In genomic region chr11:63134742-63135482, GRCm38 (mm10) we compare ENCODE assay signal across 9 mouse cellular contexts. TPM values are rescaled to one million over a fixed set of nuclear protein-coding genes. Genes with fewer than 3 reads are reported as not detected.
DNase-seq lines count a peak whose midpoint lies in the region; ATAC-seq lines count a peak whose summit lies in the region.
"Had no signal": no experiment of that assay in that cellular context is flagged by ENCODE, and none has a peak within 500 bp of the region (broad histone marks: within the 10 kb centered on the region; RNA-seq: fewer than 3 reads in every experiment).

No protein-coding gene starts in this region.

- no peaks in the 10 kb centered on the region for H3K9me3 ChIP-seq in heart, embryonic 10.5 days
- no peaks in the 10 kb centered on the region for H3K9me3 ChIP-seq in lung, embryonic 16.5 days (ENCODE audit: control insufficient read depth, low read length)
- no peaks in the 10 kb centered on the region for H3K9me3 ChIP-seq in embryonic facial prominence, embryonic 11.5 days (replicated peaks; ENCODE audit: control insufficient read depth, low read length)
- no peaks in the 10 kb centered on the region for H3K9me3 ChIP-seq in limb, embryonic 15.5 days
- H3K9me3 ChIP-seq in liver, embryonic 12.5 days (replicated peaks) = no peaks in the 10 kb centered on the region
- H3K9me3 ChIP-seq: midbrain, embryonic 12.5 days had no signal

- H3K27ac ChIP-seq in heart, embryonic 10.5 days = 0 out of 2 replicates have a peak overlapping the region, but pooled peaks have one; percentile 23
- peak overlapping the region; percentile 67 for H3K27ac ChIP-seq in lung, embryonic 16.5 days (ENCODE audit: low read length)
- H3K27ac ChIP-seq in embryonic facial prominence, embryonic 11.5 days (replicated peaks; ENCODE audit: low read depth, low read length) = peak overlapping the region; percentile 3
- peak overlapping the region; percentile 86 for H3K27ac ChIP-seq in limb, embryonic 15.5 days
- H3K27ac ChIP-seq in liver, embryonic 12.5 days = no peak overlapping the region
- H3K27ac ChIP-seq: midbrain, embryonic 12.5 days had no signal

- 65% methylated on average over 15 of the region's 15 CpGs for WGBS in heart, embryonic 10.5 days
- 56% methylated on average over 15 of the region's 15 CpGs for WGBS in lung, embryonic 16.5 days
- 65% methylated on average over 15 of the region's 15 CpGs for WGBS in embryonic facial prominence, embryonic 11.5 days
- WGBS in limb, embryonic 15.5 days = 40% methylated on average over 15 of the region's 15 CpGs
- WGBS in liver, embryonic 12.5 days (ENCODE audit: insufficient replicate concordance) = 59% methylated on average over 15 of the region's 15 CpGs

- peaks cover 70% of the 10 kb centered on the region for H3K4me1 ChIP-seq in heart, embryonic 10.5 days
- peaks cover 44% of the 10 kb centered on the region for H3K4me1 ChIP-seq in lung, embryonic 16.5 days (replicated peaks; ENCODE audit: control insufficient read depth, insufficient read depth, low read length)
- no peaks in the 10 kb centered on the region; the same call in none of the 2 replicates for H3K4me1 ChIP-seq in embryonic facial prominence, embryonic 11.5 days (ENCODE audit: control insufficient read depth, insufficient read depth, low read length)
- H3K4me1 ChIP-seq in limb, embryonic 15.5 days = peaks cover 65% of the 10 kb centered on the region
- peaks cover 8% of the 10 kb centered on the region; the same call in 1 of the 2 replicates for H3K4me1 ChIP-seq in liver, embryonic 12.5 days

- intact Hi-C loops in gastrocnemius, postnatal 36 days (cut with DNase I) = loop anchor here (1.0 to 10.0 kb wide), 4 partner anchors 108 to 380 kb away; partner anchors contain the start of gene Gm10428

- H3K4me3 ChIP-seq in heart, embryonic 10.5 days = no peak overlapping the region
- H3K4me3 ChIP-seq in lung, embryonic 16.5 days (ENCODE audit: low read length) = no peak overlapping the region
- no peak overlapping the region for H3K4me3 ChIP-seq in embryonic facial prominence, embryonic 11.5 days (ENCODE audit: low read depth, low read length)
- peak overlapping the region; percentile 72 for H3K4me3 ChIP-seq in limb, embryonic 15.5 days
- no peak overlapping the region for H3K4me3 ChIP-seq in liver, embryonic 12.5 days
- H3K4me3 ChIP-seq: midbrain, embryonic 12.5 days had no signal

- H3K36me3 ChIP-seq in heart, embryonic 10.5 days = peaks cover 28% of the 10 kb centered on the region
- peaks cover 7% of the 10 kb centered on the region; the same call in 1 of the 2 replicates for H3K36me3 ChIP-seq in lung, embryonic 16.5 days (ENCODE audit: control insufficient read depth, insufficient read depth, low read length)
- H3K36me3 ChIP-seq in embryonic facial prominence, embryonic 11.5 days (replicated peaks; ENCODE audit: control insufficient read depth, insufficient read depth, low read depth, low read length) = no peaks in the 10 kb centered on the region
- peaks cover 41% of the 10 kb centered on the region for H3K36me3 ChIP-seq in limb, embryonic 15.5 days
- no peaks in the 10 kb centered on the region for H3K36me3 ChIP-seq in liver, embryonic 12.5 days
- H3K36me3 ChIP-seq: midbrain, embryonic 12.5 days had no signal

- peaks cover 32% of the 10 kb centered on the region; the same call in 1 of the 2 replicates for H3K27me3 ChIP-seq in heart, embryonic 10.5 days (ENCODE audit: insufficient read depth, poor library complexity, severe bottlenecking)
- peaks cover 2% of the 10 kb centered on the region; the same call in 1 of the 2 replicates for H3K27me3 ChIP-seq in lung, embryonic 16.5 days (ENCODE audit: control insufficient read depth, insufficient read depth, low read depth, low read length)
- H3K27me3 ChIP-seq in embryonic facial prominence, embryonic 11.5 days (ENCODE audit: control insufficient read depth, insufficient read depth, low read length) = peaks cover 9% of the 10 kb centered on the region; the same call in 1 of the 2 replicates
- peaks cover 13% of the 10 kb centered on the region; the same call in 1 of the 2 replicates for H3K27me3 ChIP-seq in limb, embryonic 15.5 days
- H3K27me3 ChIP-seq in liver, embryonic 12.5 days (replicated peaks) = peaks cover 66% of the 10 kb centered on the region

- no peak for ATAC-seq in lung, embryonic 16.5 days (ENCODE audit: low read depth)
- no peak for ATAC-seq in embryonic facial prominence, embryonic 11.5 days (replicated peaks; ENCODE audit: insufficient number of reproducible peaks, low FRiP score, low TSS enrichment, low read depth)
- ATAC-seq in limb, embryonic 15.5 days (ENCODE audit: insufficient number of reproducible peaks, low FRiP score, low TSS enrichment, low read depth) = no peak
- no peak for ATAC-seq in liver, embryonic 12.5 days

- peak overlapping the region; percentile 67 for H3K4me2 ChIP-seq in lung, embryonic 16.5 days (ENCODE audit: low read depth, low read length)
- H3K4me2 ChIP-seq in embryonic facial prominence, embryonic 11.5 days (ENCODE audit: low read depth, low read length) = no peak overlapping the region
- H3K4me2 ChIP-seq in limb, embryonic 15.5 days = peak overlapping the region; percentile 74
- no peak overlapping the region for H3K4me2 ChIP-seq in liver, embryonic 12.5 days
- H3K4me2 ChIP-seq: midbrain, embryonic 12.5 days had no signal

- no peak for DNase-seq in heart, embryonic 10.5 days (ENCODE audit: low spot score)
- no peak for DNase-seq in heart, adult 8-10 months (ENCODE audit: low spot score)
- DNase-seq in lung, adult 18-20 months = no peak
- no peak for DNase-seq in embryonic facial prominence, embryonic 11.5 days (ENCODE audit: low spot score)
- no peak for DNase-seq in gastrocnemius, postnatal 36 days

- no peak overlapping the region for H3K9ac ChIP-seq in lung, embryonic 16.5 days (ENCODE audit: low read length)
- H3K9ac ChIP-seq in embryonic facial prominence, embryonic 11.5 days (replicated peaks; ENCODE audit: low read length) = no peak overlapping the region
- no peak overlapping the region for H3K9ac ChIP-seq in limb, embryonic 15.5 days
- no peak overlapping the region for H3K9ac ChIP-seq in liver, embryonic 12.5 days
- H3K9ac ChIP-seq: midbrain, embryonic 12.5 days had no signal

RNA-seq across cellular contexts. Expression of gene Pmp22, which starts 6.1 kb away (rescaled TPM):
- polyA plus RNA-seq in heart, embryonic 10.5 days (2016; fragmentation: Nextera tagmentation; extraction: Ambion mirVana) = 98.2 and 147 TPM in 2 replicates
- 10 to 100 TPM; 31.6 to 43.0 (median 38.9) TPM for total RNA-seq in heart, adult 8-10 months (2022)
- 298 and 312 TPM in 2 replicates for polyA plus RNA-seq in lung, embryonic 16.5 days (2015; fragmentation: Nextera tagmentation; extraction: Ambion mirVana)
- polyA plus RNA-seq in embryonic facial prominence, embryonic 11.5 days (2014; fragmentation: Nextera tagmentation; extraction: Ambion mirVana) = 48.2 and 49.8 TPM in 2 replicates
- polyA plus RNA-seq in limb, embryonic 15.5 days (2015; fragmentation: Nextera tagmentation; extraction: Ambion mirVana) = 307 and 381 TPM in 2 replicates
- 10 to 100 TPM; 36.3 to 69.3 TPM for total RNA-seq in gastrocnemius, postnatal 36 days (2021)
- polyA plus RNA-seq in liver, embryonic 12.5 days (2016; fragmentation: Nextera tagmentation; extraction: Ambion mirVana) = 38.3 and 39.8 TPM in 2 replicates

Comparison
In these comparisons a context has a peak if more than half of its experiments do, and no peak if none do; other contexts are left out.
1. H3K4me2 ChIP-seq: peak in lung, embryonic 16.5 days (single experiment) and limb, embryonic 15.5 days (single experiment); none in embryonic facial prominence, embryonic 11.5 days (single experiment) and liver, embryonic 12.5 days (single experiment).